Mouse (Mus musculus): Measurements from ENCODE around the gene AC140267.1. TPM values are rescaled to one million over a fixed set of nuclear protein-coding genes. Genes with fewer than 3 reads are reported as not detected.

The AC140267.1 gene
- total RNA-seq, 2 experiments from 2014 or later = 13.7 to 16.1 TPM

- no peak for DNase-seq
Observed at GRCm38 (mm10) chr15:80228071-80228800, 7.4 kb upstream of the AC140267.1 start.

- no peak for DNase-seq
Observed at GRCm38 (mm10) chr15:80232331-80232730, 3.3 kb upstream of the AC140267.1 start.

- DNase-seq = no peak
Observed at GRCm38 (mm10) chr15:80233053-80233452, 2.6 kb upstream of the AC140267.1 start.

GRCm38 (mm10) chr15:80233733-80234509 lies 1.7 kb upstream of the AC140267.1 start, which contains the start of gene Mief1:
Mief1 (plus strand) TSS chr15:80234018.
- DNase-seq = peak; percentile 99

GRCm38 (mm10) chr15:80248135-80248534 lies 12.5 kb downstream of the AC140267.1 start:
- DNase-seq = no peak

GRCm38 (mm10) chr15:80248596-80248995 lies 13.0 kb downstream of the AC140267.1 start:
- no peak for DNase-seq

- DNase-seq = peak in 1 of 2 experiments; percentile 54
Observed at GRCm38 (mm10) chr15:80249672-80250071, 14.0 kb downstream of the AC140267.1 start.

- no peak for DNase-seq
Observed at GRCm38 (mm10) chr15:80250586-80250985, 15.0 kb downstream of the AC140267.1 start.

- no peak for DNase-seq
Observed at GRCm38 (mm10) chr15:80253530-80253929, 17.9 kb downstream of the AC140267.1 start.

- peak; percentile 84 to 86 for DNase-seq
Observed at GRCm38 (mm10) chr15:80254207-80254606, 18.6 kb downstream of the AC140267.1 start.

- peak; percentile 97 for DNase-seq
Observed at GRCm38 (mm10) chr15:80254847-80255645, 19.4 kb downstream of the AC140267.1 start, which contains the start of gene Atf4. Atf4 (plus strand) TSS chr15:80255184.

- peak; percentile 91 to 93 for DNase-seq
Observed at GRCm38 (mm10) chr15:80255646-80256121, 20.0 kb downstream of the AC140267.1 start.

GRCm38 (mm10) chr15:80256242-80256641 lies 20.6 kb downstream of the AC140267.1 start:
- DNase-seq = no peak

GRCm38 (mm10) chr15:80256656-80257601 lies 21.3 kb downstream of the AC140267.1 start:
- DNase-seq = no peak

- no peak for DNase-seq
Observed at GRCm38 (mm10) chr15:80257602-80258239, 22.1 kb downstream of the AC140267.1 start.

- peak; percentile 29 to 37 for DNase-seq
Observed at GRCm38 (mm10) chr15:80258240-80259170, 22.9 kb downstream of the AC140267.1 start.

GRCm38 (mm10) chr15:80259406-80260045 lies 23.9 kb downstream of the AC140267.1 start:
- DNase-seq = no peak

- peak; percentile 86 to 89 for DNase-seq
Observed at GRCm38 (mm10) chr15:80260677-80261076, 25.0 kb downstream of the AC140267.1 start.

- DNase-seq = no peak
Observed at GRCm38 (mm10) chr15:80261100-80261499, 25.5 kb downstream of the AC140267.1 start.

Measured in adrenal gland, postnatal 36 days (tissue).